8 mouse cellular contexts compared by ENCODE assay signal in genomic region chr17:23599605-23600063, GRCm38 (mm10). TPM values are rescaled to one million over a fixed set of nuclear protein-coding genes. Genes with fewer than 3 reads are reported as not detected.
DNase-seq lines count a peak whose midpoint lies in the region; ATAC-seq and TF ChIP-seq lines count a peak whose summit lies in the region.

No protein-coding gene starts in this region.

- 0 out of 2 replicates have a peak overlapping the region, but pooled peaks have one; percentile 39 for H3K27ac ChIP-seq in midbrain, postnatal 0 days (ENCODE audit: low read depth, low read length)

- peak overlapping the region; percentile 71 for H3K4me3 ChIP-seq in lung, adult 2 months (replicated peaks; ENCODE audit: extremely low read depth, low read depth, low read length)
- peak overlapping the region; percentile 40 for H3K4me3 ChIP-seq in midbrain, postnatal 0 days (ENCODE audit: low read depth, low read length)

- no peaks in the 10 kb centered on the region for H3K4me1 ChIP-seq in lung, adult 2 months (ENCODE audit: control insufficient read depth, insufficient read depth, low read length)
- H3K4me1 ChIP-seq in midbrain, postnatal 0 days (ENCODE audit: insufficient read depth, low read length) = no peaks in the 10 kb centered on the region

- no peak for ATAC-seq in midbrain, postnatal 0 days (ENCODE audit: low FRiP score)
- ATAC-seq in erythroid progenitor cell, adult 5-6 weeks (replicated peaks; ENCODE audit: low FRiP score, poor library complexity, severe bottlenecking) = no peak

- TF ChIP-seq CTCF in lung, adult 2 months (IDR thresholded peaks at IDR 0.05; ENCODE audit: insufficient read depth, low read length) = no peak
- no peak for TF ChIP-seq CTCF in midbrain, postnatal 0 days (IDR thresholded peaks at IDR 0.05)

- no peak for TF ChIP-seq POLR2A in lung, adult 2 months (IDR thresholded peaks at IDR 0.05; ENCODE audit: borderline replicate concordance, extremely low read depth, low read depth, low read length)

- no peak for DNase-seq in lung, adult 2 months
- no peak for DNase-seq in lung, postnatal 4 days
- DNase-seq in c-Kit-positive CD71-positive TER-119-positive erythroid progenitor cells, embryonic 14.5 days (ENCODE audit: low spot score) = peak; percentile 36
- peak; percentile 34 for DNase-seq in induced T-regulatory cell, adult 2 months (ENCODE audit: low read depth)
- DNase-seq in midbrain, postnatal 0 days (ENCODE audit: low spot score) = no peak
- DNase-seq in layer of hippocampus, adult 18-20 months (ENCODE audit: low spot score in 2 of 2) = no peak
- DNase-seq in layer of hippocampus, postnatal 10 days (ENCODE audit: low spot score in 2 of 2) = no peak

- WGBS in lung, adult 2 months = 20% methylated on average over 7 of the region's 7 CpGs
- 44% methylated on average over 7 of the region's 7 CpGs for WGBS in midbrain, postnatal 0 days

- H3K9ac ChIP-seq in midbrain, postnatal 0 days (replicated peaks; ENCODE audit: low read length, poor library complexity, severe bottlenecking) = peak overlapping the region; percentile 60; the same call in 1 of the 2 replicates

- H3K4me2 ChIP-seq in midbrain, postnatal 0 days (ENCODE audit: low read depth, low read length, poor library complexity, severe bottlenecking) = peak overlapping the region; percentile 72

- no peaks in the 10 kb centered on the region for H3K9me3 ChIP-seq in midbrain, postnatal 0 days (ENCODE audit: low read length)

- no peaks in the 10 kb centered on the region for H3K27me3 ChIP-seq in midbrain, postnatal 0 days (ENCODE audit: insufficient read depth, low read length)

- H3K36me3 ChIP-seq in midbrain, postnatal 0 days (ENCODE audit: insufficient read depth, low read length) = no peaks in the 10 kb centered on the region

RNA-seq across cellular contexts. Expression of gene Zfp13, which starts 0.3 kb away (rescaled TPM):
- 14.9 and 15.2 TPM in 2 replicates for polyA plus RNA-seq in lung, adult 2 months (2012; rRNA removed)
- total RNA-seq in midbrain, postnatal 0 days (2014; rRNA removed) = 36.2 and 48.2 TPM in 2 replicates
- 23.3 and 26.3 TPM in 2 replicates for polyA plus RNA-seq in midbrain, postnatal 0 days (2015; fragmentation: Nextera tagmentation; extraction: Ambion mirVana)
- 10 to 100 TPM; 28.0 to 29.6 TPM for total RNA-seq in layer of hippocampus, adult 18-20 months (2021)
- total RNA-seq in layer of hippocampus, postnatal 10 days (2021) = 10 to 100 TPM; 25.7 to 30.0 TPM
- not detected in 2 replicates for total RNA-seq in erythroid progenitor cell, adult 5-6 weeks (2015; ENCODE audit: low replicate concordance)
- total RNA-seq in erythroid progenitor cell, adult 5-6 weeks (2017; ENCODE audit: low replicate concordance) = not detected in 2 replicates

RNA-seq across cellular contexts. Expression of gene Zscan10, which starts 1.0 kb away (rescaled TPM):
- 0.06 TPM in 1 of 2 replicates, not detected in the other for polyA plus RNA-seq in lung, adult 2 months (2012; rRNA removed)
- total RNA-seq in midbrain, postnatal 0 days (2014; rRNA removed) = not detected in 2 replicates
- not detected in 2 replicates for polyA plus RNA-seq in midbrain, postnatal 0 days (2015; fragmentation: Nextera tagmentation; extraction: Ambion mirVana)
- total RNA-seq in layer of hippocampus, adult 18-20 months (2021) = not detected
- not detected for total RNA-seq in layer of hippocampus, postnatal 10 days (2021)
- total RNA-seq in erythroid progenitor cell, adult 5-6 weeks (2015; ENCODE audit: low replicate concordance) = not detected in 2 replicates
- total RNA-seq in erythroid progenitor cell, adult 5-6 weeks (2017; ENCODE audit: low replicate concordance) = not detected in 2 replicates

RNA-seq across cellular contexts. Expression of gene Zfp213, which starts 35.6 kb away (rescaled TPM):
- polyA plus RNA-seq in lung, adult 2 months (2012; rRNA removed) = 13.4 and 14.0 TPM in 2 replicates
- total RNA-seq in midbrain, postnatal 0 days (2014; rRNA removed) = 16.9 and 21.7 TPM in 2 replicates
- 10.0 and 10.7 TPM in 2 replicates for polyA plus RNA-seq in midbrain, postnatal 0 days (2015; fragmentation: Nextera tagmentation; extraction: Ambion mirVana)
- 1 to 10 TPM; 7.9 to 8.0 TPM for total RNA-seq in layer of hippocampus, adult 18-20 months (2021)
- 1 to 10 TPM; 6.4 to 7.2 TPM for total RNA-seq in layer of hippocampus, postnatal 10 days (2021)
- total RNA-seq in erythroid progenitor cell, adult 5-6 weeks (2015; ENCODE audit: low replicate concordance) = 2.2 and 3.4 TPM in 2 replicates
- 0.90 and 1.4 TPM in 2 replicates for total RNA-seq in erythroid progenitor cell, adult 5-6 weeks (2017; ENCODE audit: low replicate concordance)

RNA-seq across cellular contexts. Expression of gene Mmp25, which starts 45.4 kb away (rescaled TPM):
- polyA plus RNA-seq in lung, adult 2 months (2012; rRNA removed) = 0.70 and 1.0 TPM in 2 replicates
- 0.33 and 0.66 TPM in 2 replicates for total RNA-seq in midbrain, postnatal 0 days (2014; rRNA removed)
- 0.98 and 1.0 TPM in 2 replicates for polyA plus RNA-seq in midbrain, postnatal 0 days (2015; fragmentation: Nextera tagmentation; extraction: Ambion mirVana)
- under 1 TPM in 1 of 2 experiments, not detected in 1; 0.10 TPM for total RNA-seq in layer of hippocampus, adult 18-20 months (2021)
- 1 to 10 TPM; 1.2 to 1.6 TPM for total RNA-seq in layer of hippocampus, postnatal 10 days (2021)
- 4.6 and 7.9 TPM in 2 replicates for total RNA-seq in erythroid progenitor cell, adult 5-6 weeks (2015; ENCODE audit: low replicate concordance)
- 1.3 and 1.5 TPM in 2 replicates for total RNA-seq in erythroid progenitor cell, adult 5-6 weeks (2017; ENCODE audit: low replicate concordance)

Comparison
In these comparisons a context has a peak if more than half of its experiments do, and no peak if none do; other contexts are left out.
1. DNase-seq: peak in c-Kit-positive CD71-positive TER-119-positive erythroid progenitor cells, embryonic 14.5 days (single experiment) and induced T-regulatory cell, adult 2 months (single experiment); none in lung, adult 2 months (single experiment), lung, postnatal 4 days (0 of 2), midbrain, postnatal 0 days (single experiment), layer of hippocampus, adult 18-20 months (0 of 2) and layer of hippocampus, postnatal 10 days (0 of 2).
2. RNA of gene Zfp13, which starts 0.3 kb away (total RNA-seq): 36.2 to 48.2 TPM in midbrain, postnatal 0 days, 25.7 to 30.0 TPM in layer of hippocampus, postnatal 10 days and 28.0 to 29.6 TPM in layer of hippocampus, adult 18-20 months; not detected in erythroid progenitor cell, adult 5-6 weeks; every median in the first group is over 10 times any median in the second.